In genomic region chr17:31018267-31018666, GRCm38 (mm10) we compare ENCODE assay signal across 9 mouse cellular contexts. TPM values are rescaled to one million over a fixed set of nuclear protein-coding genes. Genes with fewer than 3 reads are reported as not detected.
DNase-seq lines count a peak whose midpoint lies in the region; ATAC-seq and TF ChIP-seq lines count a peak whose summit lies in the region.
"Had no signal": no experiment of that assay in that cellular context is flagged by ENCODE, and none has a peak within 500 bp of the region (broad histone marks: within the 10 kb centered on the region; RNA-seq: fewer than 3 reads in every experiment).

No protein-coding gene starts in this region.

- no peak overlapping the region for H3K9ac ChIP-seq in midbrain, embryonic 11.5 days (ENCODE audit: low read length)
- H3K9ac ChIP-seq in midbrain, embryonic 13.5 days (replicated peaks): no peak overlapping the region
- no peak overlapping the region for H3K9ac ChIP-seq in liver, embryonic 14.5 days (replicated peaks)
- H3K9ac ChIP-seq: heart, embryonic 13.5 days; neural tube, embryonic 12.5 days had no signal

- no peak overlapping the region for H3K27ac ChIP-seq in midbrain, embryonic 11.5 days (ENCODE audit: low read depth, low read length)
- H3K27ac ChIP-seq in midbrain, embryonic 13.5 days: no peak overlapping the region
- H3K27ac ChIP-seq in liver, embryonic 14.5 days: no peak overlapping the region
- H3K27ac ChIP-seq: heart, embryonic 13.5 days; neural tube, embryonic 12.5 days had no signal

- DNase-seq in midbrain, embryonic 11.5 days (ENCODE audit: low spot score, missing footprints): peak; percentile 97
- peak; percentile 51 for DNase-seq in T-cell, adult 2 months (ENCODE audit: low spot score)
- peak; percentile 51 for DNase-seq in cerebellum, adult 9-10 months
- peak; percentile 43 to 54 (median 49) for DNase-seq in liver, embryonic 14.5 days (ENCODE audit: low read depth in 3 of 3, low spot score in 3 of 3)
- DNase-seq in right cerebral cortex, postnatal 14 days: peak; percentile 72

- no peak for ATAC-seq in midbrain, embryonic 11.5 days (ENCODE audit: low FRiP score)
- ATAC-seq in midbrain, embryonic 13.5 days: no peak
- ATAC-seq in hematopoietic stem cell, adult 5-6 weeks (replicated peaks in 1 of 2; ENCODE audit: insufficient read depth in 1 of 2, low FRiP score in 2 of 2, low TSS enrichment in 1 of 2, low read depth in 1 of 2, poor library complexity in 2 of 2, severe bottlenecking in 2 of 2): peak; percentile 48 to 71; a peak in 3 of 4 replicates
- no peak for ATAC-seq in liver, embryonic 14.5 days (ENCODE audit: insufficient read depth)

- no peaks in the 10 kb centered on the region for H3K4me1 ChIP-seq in midbrain, embryonic 11.5 days (ENCODE audit: control insufficient read depth, insufficient read depth, low read length)
- no peaks in the 10 kb centered on the region for H3K4me1 ChIP-seq in midbrain, embryonic 13.5 days (replicated peaks)
- H3K4me1 ChIP-seq in liver, embryonic 14.5 days (replicated peaks; ENCODE audit: control insufficient read depth in 2 of 2, insufficient read depth in 2 of 2, low read length in 1 of 2): no peaks in the 10 kb centered on the region
- H3K4me1 ChIP-seq: neural tube, embryonic 12.5 days had no signal

- H3K27me3 ChIP-seq in midbrain, embryonic 11.5 days (ENCODE audit: control insufficient read depth, insufficient read depth, low read length): no peaks in the 10 kb centered on the region
- no peaks in the 10 kb centered on the region for H3K27me3 ChIP-seq in midbrain, embryonic 13.5 days
- no peaks in the 10 kb centered on the region for H3K27me3 ChIP-seq in liver, embryonic 14.5 days (ENCODE audit: control insufficient read depth, insufficient read depth, low read length)
- H3K27me3 ChIP-seq: heart, embryonic 13.5 days; neural tube, embryonic 12.5 days had no signal

- no peak overlapping the region for H3K4me3 ChIP-seq in midbrain, embryonic 11.5 days (ENCODE audit: low read depth, low read length)
- H3K4me3 ChIP-seq in midbrain, embryonic 13.5 days (replicated peaks): no peak overlapping the region
- H3K4me3 ChIP-seq in liver, embryonic 14.5 days (ENCODE audit: insufficient read depth in 1 of 2, low read depth in 2 of 2, low read length in 2 of 2): no peak overlapping the region
- H3K4me3 ChIP-seq: heart, embryonic 13.5 days; neural tube, embryonic 12.5 days had no signal

- no peak for TF ChIP-seq EP300 in liver, embryonic 14.5 days (IDR thresholded peaks at IDR 0.05; ENCODE audit: low read depth)

- H3K4me2 ChIP-seq in midbrain, embryonic 11.5 days: no peak overlapping the region
- no peak overlapping the region for H3K4me2 ChIP-seq in midbrain, embryonic 13.5 days (replicated peaks)
- H3K4me2 ChIP-seq in liver, embryonic 14.5 days (ENCODE audit: low read depth): no peak overlapping the region
- H3K4me2 ChIP-seq: heart, embryonic 13.5 days; neural tube, embryonic 12.5 days had no signal

- no peaks in the 10 kb centered on the region for H3K9me3 ChIP-seq in midbrain, embryonic 11.5 days (ENCODE audit: control insufficient read depth, low read length)
- peaks cover 11% of the 10 kb centered on the region; the same call in 1 of the 2 replicates for H3K9me3 ChIP-seq in midbrain, embryonic 13.5 days
- no peaks in the 10 kb centered on the region for H3K9me3 ChIP-seq in liver, embryonic 14.5 days (ENCODE audit: control insufficient read depth, low read length)

- H3K36me3 ChIP-seq in midbrain, embryonic 11.5 days (ENCODE audit: control insufficient read depth, insufficient read depth, low read length): no peaks in the 10 kb centered on the region
- H3K36me3 ChIP-seq in midbrain, embryonic 13.5 days: no peaks in the 10 kb centered on the region
- no peaks in the 10 kb centered on the region for H3K36me3 ChIP-seq in liver, embryonic 14.5 days (replicated peaks; ENCODE audit: control insufficient read depth, insufficient read depth, low read depth)
- H3K36me3 ChIP-seq: heart, embryonic 13.5 days; neural tube, embryonic 12.5 days had no signal

- TF ChIP-seq CTCF in liver, embryonic 14.5 days (IDR thresholded peaks at IDR 0.05; ENCODE audit: low read depth): peak; percentile 81

- WGBS in midbrain, embryonic 11.5 days: 75% methylated on average over 4 of the region's 4 CpGs
- 72% methylated on average over 4 of the region's 4 CpGs for WGBS in midbrain, embryonic 13.5 days
- 42% methylated on average over 4 of the region's 4 CpGs for WGBS in liver, embryonic 14.5 days (ENCODE audit: insufficient replicate concordance)

RNA-seq across cellular contexts. Expression of gene Abcg1, which starts 39.2 kb away (rescaled TPM):
- 10.4 TPM in 2 replicates for polyA plus RNA-seq in midbrain, embryonic 11.5 days (2014; fragmentation: Nextera tagmentation; extraction: Ambion mirVana)
- polyA plus RNA-seq in midbrain, embryonic 13.5 days (2015; fragmentation: Nextera tagmentation; extraction: Ambion mirVana): 21.8 and 24.4 TPM in 2 replicates
- total RNA-seq in hematopoietic stem cell, adult 5-6 weeks (2017): 42.2 and 49.4 TPM in 2 replicates
- polyA plus RNA-seq in liver, embryonic 14.5 days (2012; rRNA removed): 1.6 and 2.3 TPM in 2 replicates
- polyA plus RNA-seq in liver, embryonic 14.5 days (2014; fragmentation: Nextera tagmentation; extraction: Ambion mirVana): 6.1 and 6.4 TPM in 2 replicates

Comparison
In these comparisons a context has a peak if more than half of its experiments do, and no peak if none do; other contexts are left out.
1. ATAC-seq: peak in hematopoietic stem cell, adult 5-6 weeks (2 of 2); none in midbrain, embryonic 11.5 days (single experiment), midbrain, embryonic 13.5 days (single experiment) and liver, embryonic 14.5 days (single experiment).
2. Peak in every context shown above with its lines, with median percentiles within 50 percentile points of each other: DNase-seq.